Mouse (Mus musculus) lung, postnatal 0 days (tissue): ENCODE measurements around the gene Slc5a3.

Source experiments
- CTCF ChIP-seq: IDR thresholded peaks from 2 replicates; pipeline ENCODE4 v1.5.1; 2016; ENCODE audit warnings: antibody characterized with exemption, mild to moderate bottlenecking
- EP300 ChIP-seq: IDR thresholded peaks from 2 replicates; pipeline ENCODE4 v1.6.1; 2016; ENCODE audit warnings: antibody characterized with exemption, mild to moderate bottlenecking, control low read depth

- TF ChIP-seq CTCF (no peak), EP300 (no peak)
Observed at GRCm38 (mm10) chr16:92051777-92052310, 6.3 kb upstream of the Slc5a3 start.
